Mouse (Mus musculus) hindbrain, postnatal 0 days (tissue): ENCODE measurements at regions not wholly inside any gene's neighbourhood (a gene's known extent, or its start where the extent isn't known, plus 50 kb on each side); places are given as distances from the start of the nearest gene placed in this dataset.
A peak's percentile ranks its signal among the peaks of the same experiment; 100 is the strongest.

Experiments
- ATAC-seq: fragments of 200-750 bp; cut with Nextera tagmentation; 2 replicates; pipeline ENCODE4 v1.8.0; 2017; ENCODE audit warnings: mild to moderate bottlenecking, moderate TSS enrichment, moderate library complexity
- DNase-seq: peaks from one replicate; pipeline ENCODE4 v3.0.0-alpha.2; 2015; ENCODE audit warnings: low spot score
- H3K27ac ChIP-seq: fragments of 300-500 bp; sonication (generic); 2 replicates; pipeline ENCODE4 v1.5.1; 2014; ENCODE audit warnings: mild to moderate bottlenecking
- H3K27me3 ChIP-seq: fragments of 300-500 bp; sonication (generic); 2 replicates; pipeline ENCODE4 v1.6.1; 2014; ENCODE audit warnings: low read length, mixed read lengths; ENCODE audit not compliant: insufficient read depth
- H3K36me3 ChIP-seq: fragments of 300-500 bp; sonication (generic); 2 replicates; pipeline ENCODE4 v1.6.1; 2014; ENCODE audit warnings: low read length, mixed read lengths; ENCODE audit not compliant: insufficient read depth
- H3K4me1 ChIP-seq: fragments of 300-500 bp; sonication (generic); 2 replicates; pipeline ENCODE4 v1.6.1; 2014; ENCODE audit warnings: antibody characterized with exemption, low read length, mixed read lengths; ENCODE audit not compliant: insufficient read depth
- H3K4me2 ChIP-seq: fragments of 300-500 bp; sonication (generic); 2 replicates; pipeline ENCODE4 v1.6.1; 2014; ENCODE audit warnings: low read depth, mild to moderate bottlenecking, low read length, moderate library complexity, mixed read lengths
- H3K4me3 ChIP-seq: fragments of 300-500 bp; sonication (generic); 2 replicates; pipeline ENCODE4 v1.5.1; 2014; ENCODE audit warnings: low read length
- H3K9ac ChIP-seq: fragments of 300-500 bp; sonication (generic); replicated peaks from 2 replicates; pipeline ENCODE4 v1.6.1; 2014; ENCODE audit warnings: mild to moderate bottlenecking, low read length, moderate library complexity, mixed read lengths
- H3K9me3 ChIP-seq: fragments of 300-500 bp; sonication (generic); 2 replicates; pipeline ENCODE4 v1.6.1; 2016; ENCODE audit warnings: low read length, mixed read lengths
- CTCF ChIP-seq: IDR thresholded peaks from 2 replicates; pipeline ENCODE4 v1.5.1; 2016; ENCODE audit warnings: antibody characterized with exemption, control low read depth, low read depth
- WGBS: fragments of 180-500 bp; shearing (Covaris S2); extraction: QIAGEN DNeasy Blood & Tissue Kit; methylation state at CpG from one replicate; pipeline ENCODE4 v1.1.7; 2014; 5-methylcytosine and 5-hydroxymethylcytosine counted together

DNA sequence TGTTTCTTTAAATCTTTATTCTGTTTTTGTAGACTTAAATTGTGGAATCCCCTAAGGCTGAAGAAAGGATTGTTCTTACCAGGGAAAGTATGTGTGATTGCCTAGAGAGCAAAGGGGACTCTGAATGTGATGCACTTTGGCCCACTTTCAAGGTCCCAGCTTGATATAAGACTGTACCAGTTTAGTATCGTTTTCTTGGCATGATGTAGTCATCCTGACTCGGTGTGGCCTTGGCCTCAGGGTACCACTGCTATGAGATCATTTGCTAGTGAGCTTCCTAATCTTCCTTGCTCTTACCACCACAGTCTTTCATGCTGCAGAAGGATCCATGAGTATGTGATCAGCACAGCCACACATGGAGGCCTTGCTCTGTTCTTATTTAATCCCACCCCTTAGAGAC, 302.2 kb downstream of the Ostf1 start:
- H3K9me3 ChIP-seq: no peaks in the 10 kb centered on the region
- no peak overlapping the region for H3K4me3 ChIP-seq
- no peaks in the 10 kb centered on the region for H3K27me3 ChIP-seq
- ATAC-seq (no peak), DNase-seq (no peak)
- WGBS: 74% methylated on average over 2 of the region's 2 CpGs
- H3K27ac ChIP-seq: no peak overlapping the region
- TF ChIP-seq CTCF: no peak
- no peaks in the 10 kb centered on the region for H3K36me3 ChIP-seq
- H3K4me2 ChIP-seq: no peak overlapping the region
- H3K4me1 ChIP-seq: no peaks in the 10 kb centered on the region
- no peak overlapping the region for H3K9ac ChIP-seq

DNA sequence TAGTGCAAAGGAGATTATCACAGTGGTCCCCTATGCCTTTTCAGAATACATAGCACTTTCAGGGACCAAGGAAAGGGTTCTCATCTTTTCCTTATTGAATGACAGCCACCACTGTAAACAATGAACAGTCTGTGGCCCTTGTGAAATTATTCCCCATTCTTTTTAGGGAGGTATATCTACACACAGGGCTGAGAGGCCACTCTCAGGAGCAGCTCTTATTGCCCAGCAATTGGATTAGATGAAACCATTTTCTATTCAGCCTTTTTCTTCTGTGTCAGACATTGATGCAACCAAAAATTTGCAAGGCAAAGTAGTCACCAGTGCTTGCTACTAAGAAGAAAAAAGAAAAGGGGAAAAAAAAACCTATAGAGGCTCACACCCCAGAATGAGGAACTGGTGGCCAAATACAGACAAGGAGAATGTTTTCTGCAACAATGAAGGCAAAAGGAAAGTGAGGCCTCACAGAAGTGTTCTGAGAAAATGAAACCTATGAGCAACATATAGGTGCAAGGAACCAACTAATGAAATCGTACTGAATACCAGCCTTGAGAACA, 313.2 kb downstream of the Ostf1 start:
- Histone ChIP-seq H3K4me1 (no peaks in the 10 kb centered on the region), H3K4me3 (no peak overlapping the region), H3K4me2 (no peak overlapping the region), H3K27ac (no peak overlapping the region), H3K36me3 (no peaks in the 10 kb centered on the region), H3K27me3 (no peaks in the 10 kb centered on the region), H3K9ac (no peak overlapping the region), H3K9me3 (no peaks in the 10 kb centered on the region)
- 78% methylated on average over 1 of the region's 1 CpGs for WGBS
- DNase-seq (no peak), ATAC-seq (no peak)
- TF ChIP-seq CTCF: no peak

DNA sequence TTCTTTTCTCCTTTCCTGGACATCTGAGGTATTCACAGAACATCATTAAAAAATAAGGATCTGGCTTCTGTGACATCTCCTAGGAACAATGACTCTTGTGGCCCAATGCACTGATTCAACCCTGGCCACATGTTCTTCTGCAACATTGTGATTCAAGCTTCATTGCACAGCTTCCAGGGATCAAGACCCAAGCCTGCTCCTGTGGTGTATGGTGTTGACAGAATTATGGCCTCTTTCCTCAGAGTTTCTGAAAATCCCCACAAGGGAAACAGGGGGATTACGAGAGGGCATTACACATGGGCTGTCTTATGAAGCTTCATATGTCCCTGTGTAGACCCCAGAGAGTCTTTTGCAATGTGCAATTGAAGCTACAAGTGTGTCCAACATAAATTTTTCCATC, 358.2 kb downstream of the Ostf1 start:
- H3K27me3 ChIP-seq: no peaks in the 10 kb centered on the region
- H3K36me3 ChIP-seq: no peaks in the 10 kb centered on the region
- H3K27ac ChIP-seq: no peak overlapping the region
- H3K9me3 ChIP-seq: no peaks in the 10 kb centered on the region
- TF ChIP-seq CTCF: no peak
- H3K4me3 ChIP-seq: no peak overlapping the region
- ATAC-seq (no peak), DNase-seq (no peak)
- 88% methylated on average over 1 of the region's 1 CpGs for WGBS
- H3K4me1 ChIP-seq: no peaks in the 10 kb centered on the region
- no peak overlapping the region for H3K9ac ChIP-seq
- H3K4me2 ChIP-seq: no peak overlapping the region

DNA sequence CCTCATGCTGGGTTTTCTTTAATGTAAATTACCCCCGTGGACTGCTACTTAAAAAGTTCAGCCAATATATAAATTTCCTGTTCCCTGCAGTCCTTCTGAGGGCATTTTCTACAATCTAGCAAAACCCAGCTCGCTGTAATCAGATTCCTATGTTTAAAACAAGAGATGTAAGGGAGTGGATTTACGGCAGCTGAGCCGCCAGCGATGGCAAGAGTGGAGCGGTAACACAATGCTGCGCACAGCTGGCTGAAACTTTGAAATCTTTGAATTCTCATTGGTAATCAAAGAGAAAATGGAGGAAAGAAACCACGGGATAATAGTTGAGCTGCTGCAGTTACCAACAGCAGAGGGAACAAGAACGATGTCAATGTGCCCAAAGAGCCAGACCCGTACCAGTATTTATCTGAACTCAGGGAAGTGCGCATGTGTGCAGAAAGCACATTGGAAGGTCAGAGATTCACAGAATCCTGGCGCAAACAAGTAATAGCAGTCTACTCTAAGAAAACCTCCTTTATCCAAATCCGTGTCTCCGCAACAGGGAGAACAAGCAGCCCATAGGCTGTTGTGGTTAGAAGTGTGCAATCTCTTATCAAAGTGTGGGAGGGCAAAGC, 376.4 kb downstream of the Ostf1 start:
- no peaks in the 10 kb centered on the region for H3K4me1 ChIP-seq
- 67% methylated on average over 14 of the region's 14 CpGs for WGBS
- ATAC-seq (no peak), DNase-seq (no peak)
- no peak for TF ChIP-seq CTCF
- peak overlapping the region; percentile 36 for H3K4me2 ChIP-seq
- H3K27me3 ChIP-seq: no peaks in the 10 kb centered on the region
- no peaks in the 10 kb centered on the region for H3K36me3 ChIP-seq
- H3K9ac ChIP-seq: no peak overlapping the region; the same call in 1 of the 2 replicates
- no peaks in the 10 kb centered on the region for H3K9me3 ChIP-seq
- H3K4me3 ChIP-seq: peak overlapping the region; percentile 9; the same call in 1 of the 2 replicates
- no peak overlapping the region for H3K27ac ChIP-seq

GRCm38 (mm10) chr19:18253333-18253732, 378.3 kb downstream of the Ostf1 start:
- H3K27ac ChIP-seq: no peak overlapping the region
- WGBS: 63% methylated on average over 4 of the region's 4 CpGs
- H3K9ac ChIP-seq: no peak overlapping the region
- H3K4me3 ChIP-seq: no peak overlapping the region
- no peaks in the 10 kb centered on the region for H3K9me3 ChIP-seq
- H3K4me1 ChIP-seq: no peaks in the 10 kb centered on the region
- DNase-seq: no peak
- ATAC-seq: no peak
- no peaks in the 10 kb centered on the region for H3K36me3 ChIP-seq
- no peak for TF ChIP-seq CTCF
- no peaks in the 10 kb centered on the region for H3K27me3 ChIP-seq
- no peak overlapping the region for H3K4me2 ChIP-seq
